Mouse (Mus musculus) limb, embryonic 10.5 days (tissue): ENCODE data around the gene Cyp2u1. TPM values are rescaled to one million over a fixed set of nuclear protein-coding genes. Genes with fewer than 3 reads are reported as not detected.
A peak's percentile ranks its signal among the peaks of the same experiment; 100 is the strongest.

Source experiments
- DNase-seq: peaks from one replicate; pipeline ENCODE4 v3.0.0-alpha.2; 2017; ENCODE audit warnings: low spot score
- H3K27ac ChIP-seq: fragments of 300-500 bp; sonication (generic); 2 replicates; pipeline ENCODE4 v1.5.1; 2016; ENCODE audit warnings: mild to moderate bottlenecking
- H3K27me3 ChIP-seq: fragments of 300-500 bp; sonication (generic); 2 replicates; pipeline ENCODE4 v1.6.1; 2016; ENCODE audit warnings: low read depth, mild to moderate bottlenecking; ENCODE audit not compliant: poor library complexity, severe bottlenecking
- H3K36me3 ChIP-seq: fragments of 300-500 bp; sonication (generic); 2 replicates; pipeline ENCODE4 v1.6.1; 2016; ENCODE audit warnings: mild to moderate bottlenecking, moderate library complexity
- H3K4me1 ChIP-seq: fragments of 300-500 bp; sonication (generic); 2 replicates; pipeline ENCODE4 v1.6.1; 2016
- H3K4me3 ChIP-seq: fragments of 300-500 bp; sonication (generic); 2 replicates; pipeline ENCODE4 v1.5.1; 2016; ENCODE audit warnings: mild to moderate bottlenecking, moderate library complexity
- H3K9me3 ChIP-seq: fragments of 300-500 bp; sonication (generic); replicated peaks from 2 replicates; pipeline ENCODE4 v1.6.1; 2016; ENCODE audit warnings: mild to moderate bottlenecking
- WGBS: fragments of 180-500 bp; shearing (Covaris S2); methylation state at CpG from one replicate; pipeline ENCODE4 v1.1.7; 2016; 5-methylcytosine and 5-hydroxymethylcytosine counted together
- polyA plus RNA-seq: library from polyadenylated mRNA; unstranded; fragments of >200 nt; fragmentation: Nextera tagmentation; extraction: Ambion mirVana; gene quantifications from 2 replicates; pipeline ENCODE4 v1.2.1, GENCODE M21; 2016

Cyp2u1 gene
- polyA plus RNA-seq, 1 experiment from 2014 or later, result 1.1 TPM

DNA sequence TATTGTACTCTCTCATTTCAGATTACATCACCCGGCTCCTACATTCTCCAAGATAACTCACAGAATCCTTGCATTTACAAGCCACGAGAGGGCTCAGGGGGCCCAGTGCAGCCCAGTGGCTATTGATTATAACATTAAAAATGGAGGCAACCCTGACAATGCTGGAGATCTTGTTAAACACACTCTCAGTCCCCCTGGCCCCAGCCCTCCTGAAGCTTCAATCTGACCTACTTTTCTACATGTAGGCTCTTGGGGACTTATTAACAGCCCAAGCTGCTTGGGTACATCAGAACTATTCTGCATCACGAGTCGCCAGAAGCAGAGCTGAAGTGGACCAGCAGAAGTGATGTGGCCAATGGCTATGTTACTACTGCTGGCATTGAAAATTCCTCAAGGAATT, 23.6 kb upstream of the Cyp2u1 start:
- WGBS, result 94% methylated on average over 4 of the region's 4 CpGs
- Histone ChIP-seq H3K27me3 (no peaks in the 10 kb centered on the region), H3K4me1 (peaks cover 11% of the 10 kb centered on the region; the same call in 1 of the 2 replicates), H3K4me3 (no peak overlapping the region), H3K27ac (no peak overlapping the region), H3K9me3 (no peaks in the 10 kb centered on the region), H3K36me3 (no peaks in the 10 kb centered on the region)
- no peak for DNase-seq

- no peak overlapping the region for H3K27ac ChIP-seq
- WGBS, result 74% methylated on average over 14 of the region's 14 CpGs
- H3K9me3 ChIP-seq, result no peaks in the 10 kb centered on the region
- peaks cover 13% of the 10 kb centered on the region for H3K4me1 ChIP-seq
- H3K36me3 ChIP-seq, result no peaks in the 10 kb centered on the region
- H3K4me3 ChIP-seq, result no peak overlapping the region
- no peak for DNase-seq
- H3K27me3 ChIP-seq, result peaks cover 6% of the 10 kb centered on the region; the same call in 1 of the 2 replicates
Measured at GRCm38 (mm10) chr3:131322081-131322815, 19.2 kb upstream of the Cyp2u1 start.

DNA sequence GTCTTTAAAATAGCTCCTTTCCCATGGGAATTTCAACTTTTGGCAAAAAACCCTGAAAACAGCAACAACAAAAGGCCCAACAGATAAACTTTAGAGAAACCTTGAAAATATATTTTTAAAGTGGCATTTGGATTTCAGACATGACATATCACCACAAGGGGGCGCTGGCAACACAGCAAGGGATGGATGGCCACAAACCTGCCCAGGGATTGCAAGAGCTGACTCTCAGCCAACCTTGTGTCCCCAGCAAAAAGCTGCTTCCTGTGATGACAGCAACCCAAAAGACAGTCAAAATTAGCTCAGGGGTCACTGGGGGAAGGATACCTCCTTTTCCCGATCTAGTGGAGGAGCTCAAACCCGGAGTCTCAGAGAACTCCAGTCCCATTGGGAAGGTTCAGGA, 17.2 kb upstream of the Cyp2u1 start:
- no peak overlapping the region for H3K4me3 ChIP-seq
- peak; percentile 91 for DNase-seq
- WGBS, result 9% methylated on average over 3 of the region's 3 CpGs
- H3K36me3 ChIP-seq, result no peaks in the 10 kb centered on the region
- peaks cover 26% of the 10 kb centered on the region for H3K4me1 ChIP-seq
- no peaks in the 10 kb centered on the region for H3K9me3 ChIP-seq
- peaks cover 6% of the 10 kb centered on the region; the same call in 1 of the 2 replicates for H3K27me3 ChIP-seq
- no peak overlapping the region for H3K27ac ChIP-seq

GRCm38 (mm10) chr3:131318211-131318610, 15.2 kb upstream of the Cyp2u1 start:
- H3K27me3 ChIP-seq, result peaks cover 6% of the 10 kb centered on the region; the same call in 1 of the 2 replicates
- DNase-seq, result no peak
- 56% methylated on average over 2 of the region's 2 CpGs for WGBS
- no peaks in the 10 kb centered on the region for H3K9me3 ChIP-seq
- H3K4me1 ChIP-seq, result peaks cover 27% of the 10 kb centered on the region
- H3K36me3 ChIP-seq, result no peaks in the 10 kb centered on the region
- no peak overlapping the region for H3K27ac ChIP-seq
- no peak overlapping the region for H3K4me3 ChIP-seq

- no peak for DNase-seq
- 83% methylated on average over 1 of the region's 1 CpGs for WGBS
- H3K27ac ChIP-seq, result no peak overlapping the region
- no peaks in the 10 kb centered on the region for H3K9me3 ChIP-seq
- peaks cover 22% of the 10 kb centered on the region for H3K4me1 ChIP-seq
- no peaks in the 10 kb centered on the region for H3K36me3 ChIP-seq
- H3K27me3 ChIP-seq, result peaks cover 6% of the 10 kb centered on the region; the same call in 1 of the 2 replicates
- H3K4me3 ChIP-seq, result no peak overlapping the region
Measured at GRCm38 (mm10) chr3:131317126-131317525, 14.1 kb upstream of the Cyp2u1 start.

- no peaks in the 10 kb centered on the region for H3K9me3 ChIP-seq
- 55% methylated on average over 4 of the region's 4 CpGs for WGBS
- no peak for DNase-seq
- H3K27ac ChIP-seq, result peak overlapping the region; percentile 76
- H3K27me3 ChIP-seq, result peaks cover 6% of the 10 kb centered on the region; the same call in 1 of the 2 replicates
- H3K4me1 ChIP-seq, result peaks cover 19% of the 10 kb centered on the region
- H3K36me3 ChIP-seq, result no peaks in the 10 kb centered on the region
- 0 out of 2 replicates have a peak overlapping the region, but pooled peaks have one; percentile 1 for H3K4me3 ChIP-seq
Measured at GRCm38 (mm10) chr3:131315957-131316510, 13.0 kb upstream of the Cyp2u1 start.

DNA sequence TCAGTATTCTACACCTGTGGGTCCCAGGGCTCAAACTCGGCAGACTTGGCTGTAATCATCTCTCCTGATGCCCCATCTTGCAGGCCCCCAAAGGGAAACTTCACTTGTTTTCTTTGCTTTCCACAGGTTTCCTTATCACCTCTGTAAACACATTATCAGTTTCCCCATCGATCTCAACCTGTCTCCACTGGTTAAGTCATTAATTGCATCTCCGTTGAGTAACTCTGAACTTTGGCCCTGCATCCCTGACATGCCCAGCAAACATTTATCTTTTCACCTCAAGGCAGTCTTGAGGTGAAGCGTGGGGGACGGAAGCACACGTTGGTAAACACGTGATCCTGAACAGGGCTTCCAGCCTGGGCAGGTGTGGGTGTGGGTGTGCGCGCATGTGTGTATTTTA, 9.3 kb upstream of the Cyp2u1 start:
- 78% methylated on average over 9 of the region's 9 CpGs for WGBS
- no peak for DNase-seq
- peaks cover 5% of the 10 kb centered on the region for H3K9me3 ChIP-seq
- no peaks in the 10 kb centered on the region for H3K36me3 ChIP-seq
- peaks cover 14% of the 10 kb centered on the region for H3K4me1 ChIP-seq
- H3K27me3 ChIP-seq, result no peaks in the 10 kb centered on the region
- H3K27ac ChIP-seq, result no peak overlapping the region
- no peak overlapping the region for H3K4me3 ChIP-seq

GRCm38 (mm10) chr3:131310572-131310971, 7.5 kb upstream of the Cyp2u1 start:
- peaks cover 5% of the 10 kb centered on the region for H3K9me3 ChIP-seq
- DNase-seq, result no peak
- no peaks in the 10 kb centered on the region for H3K36me3 ChIP-seq
- WGBS, result 90% methylated on average over 4 of the region's 4 CpGs
- peaks cover 6% of the 10 kb centered on the region for H3K4me1 ChIP-seq
- H3K27ac ChIP-seq, result no peak overlapping the region
- no peaks in the 10 kb centered on the region for H3K27me3 ChIP-seq
- no peak overlapping the region for H3K4me3 ChIP-seq

DNA sequence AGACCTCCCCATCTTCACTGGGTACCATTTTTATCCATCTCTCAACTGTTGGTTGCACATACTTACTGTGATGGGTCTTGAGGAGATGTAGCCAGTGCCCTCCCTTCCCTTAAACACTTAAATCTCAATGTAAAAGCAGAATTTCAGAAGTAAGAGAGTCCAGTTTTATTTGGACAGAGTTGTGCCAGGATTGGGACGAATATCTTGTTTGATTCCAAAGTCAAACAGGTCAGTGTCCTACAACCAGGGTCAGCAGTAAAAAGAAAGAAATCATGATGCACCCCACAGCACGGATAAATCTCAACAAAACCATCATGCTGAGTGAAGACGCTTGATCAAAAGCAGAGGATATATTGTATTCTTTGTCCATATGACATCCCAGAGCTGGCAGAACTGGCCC, 4.8 kb upstream of the Cyp2u1 start:
- 92% methylated on average over 3 of the region's 3 CpGs for WGBS

GRCm38 (mm10) chr3:131306255-131306654, 3.2 kb upstream of the Cyp2u1 start:
- Histone ChIP-seq H3K27me3 (peaks cover 23% of the 10 kb centered on the region), H3K27ac (no peak overlapping the region), H3K36me3 (no peaks in the 10 kb centered on the region), H3K9me3 (peaks cover 5% of the 10 kb centered on the region), H3K4me1 (peaks cover 13% of the 10 kb centered on the region), H3K4me3 (no peak overlapping the region)
- 91% methylated on average over 7 of the region's 7 CpGs for WGBS
- DNase-seq, result no peak

More for the DNA sequence above, 4.8 kb upstream of the Cyp2u1 start:
- Histone ChIP-seq H3K27me3 (peaks cover 14% of the 10 kb centered on the region), H3K4me1 (peaks cover 8% of the 10 kb centered on the region), H3K9me3 (peaks cover 5% of the 10 kb centered on the region), H3K36me3 (no peaks in the 10 kb centered on the region), H3K27ac (no peak overlapping the region), H3K4me3 (no peak overlapping the region)
- DNase-seq, result no peak

DNA sequence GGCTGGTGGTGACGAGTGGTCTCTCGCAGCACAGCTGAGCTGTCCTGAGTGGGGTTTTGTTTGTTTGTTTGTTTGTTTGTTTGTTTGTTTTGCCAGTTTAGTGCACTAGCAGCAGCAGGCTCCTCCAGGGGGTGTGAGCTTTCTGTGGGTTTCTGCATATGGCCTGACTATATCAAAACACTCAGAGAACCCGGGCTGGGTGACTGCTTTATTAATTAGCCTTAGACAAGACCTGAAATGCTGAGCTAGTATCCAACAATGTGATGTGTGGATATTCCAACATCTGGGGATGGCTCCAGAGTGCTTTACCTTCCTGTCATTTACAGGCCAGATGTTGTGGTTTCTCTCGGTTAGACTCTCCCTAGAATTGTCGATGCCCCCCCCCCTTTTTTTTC, 290 bp upstream of the Cyp2u1 start:
- H3K4me3 ChIP-seq, result peak overlapping the region; percentile 80
- H3K27me3 ChIP-seq, result peaks cover 26% of the 10 kb centered on the region
- no peak for DNase-seq
- 27% methylated on average over 5 of the region's 5 CpGs for WGBS
- H3K36me3 ChIP-seq, result no peaks in the 10 kb centered on the region
- peak overlapping the region; percentile 83; the same call in 1 of the 2 replicates for H3K27ac ChIP-seq
- no peaks in the 10 kb centered on the region; the same call in 1 of the 2 replicates for H3K9me3 ChIP-seq
- peaks cover 17% of the 10 kb centered on the region for H3K4me1 ChIP-seq

- DNase-seq, result no peak
Measured at GRCm38 (mm10) chr3:131299908-131300307, 3.1 kb downstream of the Cyp2u1 start.

DNA sequence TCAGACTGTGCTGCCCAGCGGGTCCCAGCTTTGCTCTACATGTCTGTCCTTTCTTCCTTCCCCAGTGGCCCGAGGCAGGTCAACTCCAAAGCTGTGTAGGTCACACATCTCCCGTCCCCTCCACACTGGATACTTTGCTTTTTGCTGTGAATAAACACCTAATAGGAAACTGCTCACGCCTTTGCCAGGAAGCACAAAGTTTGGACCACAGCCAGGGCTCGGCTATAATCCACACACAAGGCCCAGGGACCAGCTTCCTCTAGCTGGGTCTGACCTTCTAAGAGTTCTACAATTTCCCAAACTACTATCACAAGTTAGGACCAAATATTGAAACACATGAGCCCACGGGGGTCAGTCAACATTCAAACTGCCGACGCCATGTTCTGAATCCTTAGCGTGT, 3.9 kb downstream of the Cyp2u1 start:
- 91% methylated on average over 9 of the region's 9 CpGs for WGBS
- no peak for DNase-seq
- Histone ChIP-seq H3K36me3 (no peaks in the 10 kb centered on the region), H3K4me3 (no peak overlapping the region), H3K27ac (no peak overlapping the region), H3K4me1 (peaks cover 27% of the 10 kb centered on the region), H3K9me3 (no peaks in the 10 kb centered on the region), H3K27me3 (peaks cover 18% of the 10 kb centered on the region)

More at GRCm38 (mm10) chr3:131299908-131300307, 3.1 kb downstream of the Cyp2u1 start:
- peaks cover 22% of the 10 kb centered on the region for H3K27me3 ChIP-seq
- no peak overlapping the region for H3K27ac ChIP-seq
- no peaks in the 10 kb centered on the region for H3K36me3 ChIP-seq
- H3K4me3 ChIP-seq, result no peak overlapping the region
- WGBS, result 12% methylated on average over 6 of the region's 6 CpGs
- peaks cover 27% of the 10 kb centered on the region for H3K4me1 ChIP-seq
- no peaks in the 10 kb centered on the region for H3K9me3 ChIP-seq
